Mouse (Mus musculus) CD4-positive naive resting alpha-beta T cell, adult 57 days (primary cell): ENCODE measurements around the gene Cldn34d. TPM values are rescaled to one million over a fixed set of nuclear protein-coding genes. Genes with fewer than 3 reads are reported as not detected.

Source experiments
- total RNA-seq: library from RNA; stranded (reverse); gene quantifications from one replicate; pipeline ENCODE4 v1.2.4, GENCODE M21; 2023

The Cldn34d gene
- total RNA-seq, result not detected

GRCm38 (mm10) chrX:76602824-76603223, at the start of gene Cldn34d:
Cldn34d (minus strand) TSS chrX:76602924.

Other genes with a start within 250 kb of the Cldn34d start
- gene Cldn34b4, start 209.6 kb downstream of the Cldn34d start, total RNA-seq, result not detected